Mouse (Mus musculus) urinary bladder, adult 18-20 months (tissue): Measurements from ENCODE around the gene 4933415A04Rik.
A peak's percentile ranks its signal among the peaks of the same experiment; 100 is the strongest.

ENCODE experiments used
- DNase-seq, 2 experiments: peaks; one replicate each; pipeline ENCODE4 v3.0.0; 2022; ENCODE audit warnings: low spot score in 2 of 2, mixed read lengths in 2 of 2

The 4933415A04Rik gene

DNA sequence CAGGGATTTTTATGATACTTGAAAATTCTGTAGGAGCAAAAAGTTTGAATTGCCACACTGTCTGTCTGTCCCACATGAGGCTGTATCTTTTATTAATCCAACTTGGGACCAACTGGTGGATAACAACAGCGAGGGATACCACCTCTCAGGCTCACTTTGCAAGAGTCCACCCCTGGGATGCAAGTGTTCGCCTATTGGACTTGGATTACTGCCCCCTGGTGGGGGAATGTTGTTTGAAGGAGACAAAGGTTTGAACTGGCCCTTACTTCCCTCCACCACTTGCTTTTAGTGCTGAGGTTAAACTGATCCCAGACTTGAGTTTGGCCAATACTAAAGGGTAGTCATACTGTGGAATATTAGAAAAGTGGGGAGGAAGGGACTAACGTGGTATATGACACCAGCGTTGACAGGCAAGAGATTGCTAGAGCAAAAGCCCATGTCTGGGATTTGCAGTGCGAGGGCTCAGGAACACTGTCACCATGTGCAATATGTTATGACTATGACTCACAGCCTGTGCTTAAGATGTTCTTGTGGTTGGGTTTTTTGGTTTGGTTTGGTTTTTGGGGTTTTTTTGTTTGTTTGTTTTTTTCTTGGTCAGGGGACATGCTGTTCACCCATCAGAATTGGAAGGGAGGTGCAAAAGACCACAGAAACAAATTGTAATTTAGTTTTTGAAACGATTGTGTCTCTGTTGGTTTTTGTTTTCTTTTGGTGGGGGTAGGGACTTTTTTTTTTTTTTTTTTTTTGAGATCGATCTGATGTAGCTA is at the start of gene 4933415A04Rik:
Gene 4933415A04Rik (plus strand): TSS at position 717 of the 767 bp plus-strand sequence.
- peak; percentile 37 to 38 for DNase-seq

- no peak for DNase-seq
Observed at GRCm38 (mm10) chr11:43537074-43537473, 49.8 kb upstream of the 4933415A04Rik start.

GRCm38 (mm10) chr11:43539863-43540262 is 47.0 kb upstream of the 4933415A04Rik start:
- no peak for DNase-seq

GRCm38 (mm10) chr11:43543711-43544466 is 43.0 kb upstream of the 4933415A04Rik start:
- no peak for DNase-seq

DNA sequence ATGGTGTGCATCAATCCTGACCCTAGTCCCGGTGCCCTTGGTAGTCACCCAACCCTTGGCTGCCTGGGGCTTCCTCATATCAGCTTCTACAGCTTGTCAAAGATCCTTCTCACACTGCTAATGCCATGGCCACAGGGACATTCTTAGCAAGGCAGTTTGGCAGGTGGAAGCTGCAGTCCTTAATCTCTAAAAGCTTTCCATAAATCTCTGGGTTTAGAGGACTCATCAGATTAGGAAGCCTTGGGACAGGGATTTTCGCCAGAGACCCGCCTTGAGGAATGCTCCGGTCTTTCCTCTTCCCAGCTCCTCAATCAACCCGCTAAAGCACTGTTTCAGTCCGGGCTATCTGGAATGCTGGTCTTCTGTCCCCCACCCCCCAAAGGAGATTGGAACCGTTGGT is 42.0 kb upstream of the 4933415A04Rik start:
- DNase-seq, result no peak

- no peak for DNase-seq
Observed at GRCm38 (mm10) chr11:43545873-43546475, 40.9 kb upstream of the 4933415A04Rik start.

GRCm38 (mm10) chr11:43546678-43547077 is 40.2 kb upstream of the 4933415A04Rik start:
- DNase-seq, result no peak

DNA sequence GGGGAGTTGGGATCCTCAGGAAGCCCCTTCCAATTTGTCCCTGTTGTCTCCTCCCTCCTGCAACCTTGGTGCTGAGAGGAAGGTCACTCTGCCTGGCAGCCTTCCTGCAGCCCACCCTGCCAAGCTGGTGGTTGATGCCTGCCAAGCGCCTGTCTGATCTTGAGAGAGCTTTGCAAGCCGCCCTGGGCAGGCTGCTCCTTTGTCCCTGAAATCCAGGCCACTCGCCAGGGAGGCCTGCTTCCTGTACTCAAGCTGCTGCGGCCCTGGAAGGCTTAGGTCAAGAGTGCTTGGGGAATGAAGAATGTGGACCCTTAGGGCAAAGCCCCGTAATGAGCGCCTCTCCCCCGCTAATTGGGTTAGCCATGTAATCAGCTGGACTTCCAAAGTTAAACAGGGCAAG is 38.7 kb upstream of the 4933415A04Rik start:
- no peak for DNase-seq

- no peak for DNase-seq
Observed at GRCm38 (mm10) chr11:43548657-43549435, 38.0 kb upstream of the 4933415A04Rik start.

DNA sequence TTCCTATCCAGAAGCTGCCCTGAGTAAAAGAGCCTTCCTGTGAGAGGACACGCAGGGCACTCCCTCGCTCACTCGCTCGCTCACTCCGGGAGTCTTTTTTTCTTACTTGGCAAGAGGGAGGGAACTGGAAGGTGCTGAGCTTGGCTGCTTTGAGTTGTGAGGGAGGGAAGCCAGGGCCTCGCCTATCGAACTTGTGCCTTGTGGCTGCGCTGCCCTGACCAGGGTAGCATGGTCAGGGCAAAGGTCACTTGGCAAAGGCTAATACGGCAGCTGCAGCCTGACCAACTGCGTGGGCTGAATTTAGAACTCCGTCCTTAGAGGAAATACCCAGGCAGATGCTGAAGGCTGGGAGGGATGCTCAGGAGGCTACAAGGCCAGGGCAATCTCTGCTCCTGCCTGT is 37.1 kb upstream of the 4933415A04Rik start:
- no peak for DNase-seq

- DNase-seq, result no peak
Observed at GRCm38 (mm10) chr11:43551756-43552155, 35.1 kb upstream of the 4933415A04Rik start.

DNA sequence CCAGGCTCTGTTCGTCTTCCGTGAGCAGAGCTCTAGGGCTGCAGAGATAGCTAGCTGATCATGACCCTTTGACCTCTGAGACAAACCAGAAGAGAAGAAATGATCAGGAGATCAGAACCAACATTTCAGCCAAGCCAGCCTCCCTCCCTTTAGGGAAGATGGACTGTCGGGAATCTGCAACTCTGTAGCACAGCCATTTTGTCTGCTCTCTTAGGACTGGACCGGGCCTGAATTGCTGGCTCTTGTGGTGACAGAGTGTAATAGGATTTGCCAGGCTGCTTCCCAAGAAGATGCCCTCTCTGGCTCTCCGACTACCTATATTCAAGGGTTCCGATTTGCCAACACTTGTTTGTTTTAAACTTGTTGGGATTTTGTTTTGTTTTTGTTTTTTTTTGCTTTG is 34.2 kb upstream of the 4933415A04Rik start:
- no peak for DNase-seq

DNA sequence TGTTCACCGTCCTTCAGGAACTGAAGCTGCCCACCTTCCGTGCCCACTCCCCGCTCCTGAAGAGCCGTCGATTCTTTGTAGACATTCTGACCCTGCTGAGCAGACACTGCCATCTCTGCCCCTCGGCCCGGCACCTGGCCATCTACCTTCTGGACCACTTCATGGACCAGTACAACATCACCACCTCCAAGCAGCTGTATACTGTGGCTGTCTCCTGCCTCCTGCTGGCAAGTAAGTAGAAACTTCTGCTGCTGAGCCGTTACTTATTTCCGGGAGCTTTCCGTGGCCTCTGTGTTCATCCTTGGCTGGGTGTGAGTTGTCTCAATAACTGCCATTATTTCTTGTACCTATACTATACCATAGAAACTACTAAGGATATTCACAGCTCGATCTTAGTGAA is 30.3 kb upstream of the 4933415A04Rik start:
- DNase-seq, result no peak

DNA sequence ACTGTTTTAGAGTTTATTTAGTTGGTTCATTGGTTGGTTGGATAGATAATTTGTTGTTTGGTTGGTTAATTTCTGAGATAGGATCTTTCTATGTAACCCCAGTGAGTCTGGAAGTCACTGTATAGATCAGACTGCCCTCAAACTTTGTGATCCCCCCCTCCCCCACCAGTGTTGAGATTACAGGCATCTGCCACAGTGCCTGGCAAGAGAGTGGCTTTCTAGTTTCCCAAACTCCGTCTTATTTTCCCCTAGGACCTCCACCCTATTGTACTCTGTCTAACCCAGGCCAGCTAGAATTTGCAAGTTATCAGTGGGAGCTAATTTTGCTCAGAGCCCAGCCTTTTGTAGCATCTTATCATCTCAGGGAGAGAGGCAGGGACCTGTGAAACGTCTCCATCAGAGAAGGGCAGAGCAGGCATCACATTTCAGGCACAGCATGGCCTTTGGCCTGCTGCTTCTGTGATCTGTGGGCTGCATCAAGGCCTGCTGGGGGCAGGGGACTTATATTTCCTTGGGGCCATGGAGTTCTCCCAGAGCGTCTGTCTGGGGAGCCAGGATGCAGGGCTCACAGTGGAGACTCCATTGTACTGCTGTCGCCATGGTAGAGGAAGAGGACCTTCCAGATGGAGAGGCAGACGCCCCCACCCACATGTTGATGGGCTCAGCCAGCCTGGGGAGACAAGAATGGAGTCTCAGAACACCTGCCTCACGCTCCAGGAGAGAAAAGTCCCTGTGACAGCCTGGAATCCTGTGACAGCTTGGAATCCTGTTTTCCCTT is 27.1 kb upstream of the 4933415A04Rik start:
- no peak for DNase-seq

- DNase-seq, result no peak
Observed at GRCm38 (mm10) chr11:43563654-43564244, 23.1 kb upstream of the 4933415A04Rik start.

DNA sequence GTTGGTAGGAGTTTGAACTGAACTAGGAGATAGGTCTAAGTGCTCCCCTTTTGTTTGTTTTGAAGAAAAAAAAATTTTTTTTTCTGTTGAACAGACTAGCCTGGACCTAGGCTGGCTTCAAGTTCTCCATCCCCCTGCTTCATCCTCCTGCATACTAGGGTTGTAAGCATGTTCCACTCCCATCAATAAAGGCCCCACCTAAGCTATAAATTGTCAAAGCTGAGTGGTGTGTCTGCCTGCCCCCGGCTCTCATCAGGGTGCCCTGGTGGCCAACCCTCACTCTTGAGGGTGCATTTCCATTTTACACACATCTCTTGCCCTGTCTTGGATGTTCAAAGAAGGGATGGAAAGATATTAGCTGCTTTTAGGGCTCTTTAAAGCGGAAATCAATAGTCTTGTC is 21.4 kb upstream of the 4933415A04Rik start:
- no peak for DNase-seq

DNA sequence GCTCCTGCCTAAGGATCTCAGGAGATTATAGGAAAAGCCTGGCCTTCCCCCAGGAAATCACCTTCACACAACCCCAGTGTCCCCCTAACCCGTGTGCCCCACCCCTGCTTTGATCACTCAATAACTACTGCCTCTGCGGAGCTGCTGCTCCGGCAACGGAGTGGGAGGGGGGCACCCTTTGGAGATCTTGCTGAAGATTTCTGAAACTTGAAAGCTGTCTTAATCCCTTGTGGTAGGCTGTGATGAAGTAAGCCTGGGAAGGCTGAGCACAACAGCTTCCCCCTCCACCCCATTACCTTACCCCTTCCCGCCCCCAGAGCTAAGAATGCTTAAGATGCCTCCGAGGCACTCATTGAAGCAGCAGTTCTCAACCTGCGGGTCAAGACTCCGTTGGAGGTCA is 21.0 kb upstream of the 4933415A04Rik start:
- DNase-seq, result no peak

GRCm38 (mm10) chr11:43566696-43567095 is 20.1 kb upstream of the 4933415A04Rik start:
- no peak for DNase-seq

GRCm38 (mm10) chr11:43568263-43568662 is 18.6 kb upstream of the 4933415A04Rik start:
- DNase-seq, result no peak

- no peak for DNase-seq
Observed at GRCm38 (mm10) chr11:43569188-43569587, 17.7 kb upstream of the 4933415A04Rik start.

- no peak for DNase-seq
Observed at GRCm38 (mm10) chr11:43569595-43569994, 17.2 kb upstream of the 4933415A04Rik start.
